Mouse (Mus musculus): Measurements from ENCODE around the gene Nr2c1. TPM values are rescaled to one million over a fixed set of nuclear protein-coding genes. Genes with fewer than 3 reads are reported as not detected.

Gene Nr2c1
- polyA plus RNA-seq, 1 experiment from 2014 or later: 8.8 TPM

- Histone ChIP-seq H3K36me3 (ENCODE audit: control insufficient read depth, insufficient read depth) (peaks cover 12% of the 10 kb centered on the region), H3K9me3 (ENCODE audit: control insufficient read depth, low read length) (no peaks in the 10 kb centered on the region), H3K9ac (replicated peaks; ENCODE audit: low read depth, low read length) (no peak overlapping the region), H3K4me2 (ENCODE audit: low read length) (no peak overlapping the region), H3K27ac (ENCODE audit: low read length) (no peak overlapping the region), H3K4me1 (replicated peaks; ENCODE audit: control insufficient read depth, insufficient read depth, low read length) (peaks cover 14% of the 10 kb centered on the region), H3K27me3 (replicated peaks; ENCODE audit: control insufficient read depth, insufficient read depth, low read length) (no peaks in the 10 kb centered on the region), H3K4me3 (replicated peaks; ENCODE audit: low read length) (no peak overlapping the region)
- peak; percentile 49; the same call in 1 of the 2 replicates for ATAC-seq
- 7% methylated on average over 6 of the region's 6 CpGs for WGBS
These were observed 24.9 kb downstream of the Nr2c1 start for GRCm38 (mm10) chr10:94172706-94173105.

- Histone ChIP-seq H3K9me3 (ENCODE audit: control insufficient read depth, low read length) (no peaks in the 10 kb centered on the region), H3K27me3 (replicated peaks; ENCODE audit: control insufficient read depth, insufficient read depth, low read length) (no peaks in the 10 kb centered on the region), H3K4me3 (replicated peaks; ENCODE audit: low read length) (no peak overlapping the region), H3K4me2 (ENCODE audit: low read length) (no peak overlapping the region), H3K36me3 (ENCODE audit: control insufficient read depth, insufficient read depth) (peaks cover 8% of the 10 kb centered on the region), H3K27ac (ENCODE audit: low read length) (no peak overlapping the region), H3K9ac (replicated peaks; ENCODE audit: low read depth, low read length) (no peak overlapping the region), H3K4me1 (replicated peaks; ENCODE audit: control insufficient read depth, insufficient read depth, low read length) (peaks cover 14% of the 10 kb centered on the region)
- ATAC-seq: no peak
- 83% methylated on average over 7 of the region's 7 CpGs for WGBS
These were observed 26.8 kb downstream of the Nr2c1 start for GRCm38 (mm10) chr10:94174652-94175051.

GRCm38 (mm10) chr10:94183199-94183598 is 35.4 kb downstream of the Nr2c1 start:
- Histone ChIP-seq H3K4me3 (replicated peaks; ENCODE audit: low read length) (no peak overlapping the region), H3K27me3 (replicated peaks; ENCODE audit: control insufficient read depth, insufficient read depth, low read length) (no peaks in the 10 kb centered on the region), H3K9me3 (ENCODE audit: control insufficient read depth, low read length) (no peaks in the 10 kb centered on the region), H3K4me2 (ENCODE audit: low read length) (no peak overlapping the region), H3K27ac (ENCODE audit: low read length) (no peak overlapping the region), H3K9ac (replicated peaks; ENCODE audit: low read depth, low read length) (no peak overlapping the region), H3K4me1 (replicated peaks; ENCODE audit: control insufficient read depth, insufficient read depth, low read length) (no peaks in the 10 kb centered on the region), H3K36me3 (ENCODE audit: control insufficient read depth, insufficient read depth) (peaks cover 3% of the 10 kb centered on the region; the same call in 1 of the 2 replicates)
- 21% methylated on average over 4 of the region's 4 CpGs for WGBS
- no peak for ATAC-seq

- ATAC-seq: peak; percentile 97
- WGBS: under 1% methylated on average over 46 of the region's 46 CpGs
These were observed 50.9 kb downstream of the Nr2c1 start, which contains the start of gene Ndufa12 for GRCm38 (mm10) chr10:94198482-94199405. Ndufa12 (plus strand) TSS chr10:94198720.

GRCm38 (mm10) chr10:94204973-94205372 is 57.1 kb downstream of the Nr2c1 start:
- H3K27ac ChIP-seq (ENCODE audit: low read length): no peak overlapping the region
- no peaks in the 10 kb centered on the region for H3K27me3 ChIP-seq (replicated peaks; ENCODE audit: control insufficient read depth, insufficient read depth, low read length)
- H3K9me3 ChIP-seq (ENCODE audit: control insufficient read depth, low read length): no peaks in the 10 kb centered on the region
- no peak overlapping the region for H3K9ac ChIP-seq (replicated peaks; ENCODE audit: low read depth, low read length)
- no peak overlapping the region for H3K4me2 ChIP-seq (ENCODE audit: low read length)
- peaks cover 2% of the 10 kb centered on the region; the same call in 1 of the 2 replicates for H3K36me3 ChIP-seq (ENCODE audit: control insufficient read depth, insufficient read depth)
- ATAC-seq: no peak
- H3K4me1 ChIP-seq (replicated peaks; ENCODE audit: control insufficient read depth, insufficient read depth, low read length): peaks cover 8% of the 10 kb centered on the region; the same call in 1 of the 2 replicates
- 93% methylated on average over 4 of the region's 4 CpGs for WGBS
- H3K4me3 ChIP-seq (replicated peaks; ENCODE audit: low read length): no peak overlapping the region

More at GRCm38 (mm10) chr10:94198482-94199405, 50.9 kb downstream of the Nr2c1 start, which contains the start of gene Ndufa12:
- Histone ChIP-seq H3K9ac (replicated peaks; ENCODE audit: low read depth, low read length) (peak within 1 kb of the TSS; percentile 89), H3K27me3 (replicated peaks; ENCODE audit: control insufficient read depth, insufficient read depth, low read length) (no peaks in the 10 kb centered on the region), H3K9me3 (ENCODE audit: control insufficient read depth, low read length) (no peaks in the 10 kb centered on the region), H3K27ac (ENCODE audit: low read length) (peak within 1 kb of the TSS; percentile 64), H3K4me1 (replicated peaks; ENCODE audit: control insufficient read depth, insufficient read depth, low read length) (peaks cover 20% of the 10 kb centered on the region), H3K36me3 (ENCODE audit: control insufficient read depth, insufficient read depth) (0 out of 2 replicates have a peak, but pooled peaks cover 3% of the 10 kb centered on the region), H3K4me2 (ENCODE audit: low read length) (peak within 1 kb of the TSS; percentile 90), H3K4me3 (replicated peaks; ENCODE audit: low read length) (peak within 1 kb of the TSS; percentile 70)

GRCm38 (mm10) chr10:94210718-94211618 is 63.1 kb downstream of the Nr2c1 start:
- H3K27me3 ChIP-seq (replicated peaks; ENCODE audit: control insufficient read depth, insufficient read depth, low read length): no peaks in the 10 kb centered on the region
- H3K4me2 ChIP-seq (ENCODE audit: low read length): no peak overlapping the region
- peak; percentile 92 for ATAC-seq
- peaks cover 4% of the 10 kb centered on the region; the same call in 1 of the 2 replicates for H3K36me3 ChIP-seq (ENCODE audit: control insufficient read depth, insufficient read depth)
- WGBS: 50% methylated on average over 6 of the region's 6 CpGs
- H3K4me3 ChIP-seq (replicated peaks; ENCODE audit: low read length): no peak overlapping the region
- peak overlapping the region; percentile 33; the same call in 1 of the 2 replicates for H3K27ac ChIP-seq (ENCODE audit: low read length)
- peaks cover 3% of the 10 kb centered on the region; the same call in 1 of the 2 replicates for H3K4me1 ChIP-seq (replicated peaks; ENCODE audit: control insufficient read depth, insufficient read depth, low read length)
- H3K9ac ChIP-seq (replicated peaks; ENCODE audit: low read depth, low read length): no peak overlapping the region
- H3K9me3 ChIP-seq (ENCODE audit: control insufficient read depth, low read length): no peaks in the 10 kb centered on the region

GRCm38 (mm10) chr10:94211725-94212124 is 63.9 kb downstream of the Nr2c1 start:
- no peaks in the 10 kb centered on the region for H3K9me3 ChIP-seq (ENCODE audit: control insufficient read depth, low read length)

GRCm38 (mm10) chr10:94225026-94225750 is 77.4 kb downstream of the Nr2c1 start:
- 0 out of 2 replicates have a peak, but pooled peaks cover 3% of the 10 kb centered on the region for H3K4me1 ChIP-seq (replicated peaks; ENCODE audit: control insufficient read depth, insufficient read depth, low read length)
- WGBS: 86% methylated on average over 6 of the region's 6 CpGs
- no peak overlapping the region for H3K4me2 ChIP-seq (ENCODE audit: low read length)
- no peak for ATAC-seq
- H3K4me3 ChIP-seq (replicated peaks; ENCODE audit: low read length): no peak overlapping the region
- H3K9ac ChIP-seq (replicated peaks; ENCODE audit: low read depth, low read length): no peak overlapping the region
- H3K9me3 ChIP-seq (ENCODE audit: control insufficient read depth, low read length): no peaks in the 10 kb centered on the region
- no peaks in the 10 kb centered on the region for H3K27me3 ChIP-seq (replicated peaks; ENCODE audit: control insufficient read depth, insufficient read depth, low read length)
- no peak overlapping the region for H3K27ac ChIP-seq (ENCODE audit: low read length)
- peaks cover 8% of the 10 kb centered on the region for H3K36me3 ChIP-seq (ENCODE audit: control insufficient read depth, insufficient read depth)

More at GRCm38 (mm10) chr10:94211725-94212124, 63.9 kb downstream of the Nr2c1 start:
- Histone ChIP-seq H3K4me1 (replicated peaks; ENCODE audit: control insufficient read depth, insufficient read depth, low read length) (peaks cover 3% of the 10 kb centered on the region; the same call in 1 of the 2 replicates), H3K27me3 (replicated peaks; ENCODE audit: control insufficient read depth, insufficient read depth, low read length) (no peaks in the 10 kb centered on the region), H3K27ac (ENCODE audit: low read length) (no peak overlapping the region), H3K4me3 (replicated peaks; ENCODE audit: low read length) (no peak overlapping the region), H3K4me2 (ENCODE audit: low read length) (no peak overlapping the region), H3K36me3 (ENCODE audit: control insufficient read depth, insufficient read depth) (peaks cover 2% of the 10 kb centered on the region; the same call in 1 of the 2 replicates), H3K9ac (replicated peaks; ENCODE audit: low read depth, low read length) (no peak overlapping the region)
- WGBS: 75% methylated on average over 2 of the region's 2 CpGs
- no peak for ATAC-seq

All from forebrain, embryonic 16.5 days (tissue).